Mouse (Mus musculus) neutrophil, adult 83 days (primary cell): ENCODE measurements around the gene Vmn1r45. TPM values are rescaled to one million over a fixed set of nuclear protein-coding genes. Genes with fewer than 3 reads are reported as not detected.

Experiments
- total RNA-seq, 2 experiments: library from RNA; stranded (reverse); gene quantifications; one replicate each; pipeline ENCODE4 v1.2.4; 2023

Gene Vmn1r45
- not detected for total RNA-seq

DNA sequence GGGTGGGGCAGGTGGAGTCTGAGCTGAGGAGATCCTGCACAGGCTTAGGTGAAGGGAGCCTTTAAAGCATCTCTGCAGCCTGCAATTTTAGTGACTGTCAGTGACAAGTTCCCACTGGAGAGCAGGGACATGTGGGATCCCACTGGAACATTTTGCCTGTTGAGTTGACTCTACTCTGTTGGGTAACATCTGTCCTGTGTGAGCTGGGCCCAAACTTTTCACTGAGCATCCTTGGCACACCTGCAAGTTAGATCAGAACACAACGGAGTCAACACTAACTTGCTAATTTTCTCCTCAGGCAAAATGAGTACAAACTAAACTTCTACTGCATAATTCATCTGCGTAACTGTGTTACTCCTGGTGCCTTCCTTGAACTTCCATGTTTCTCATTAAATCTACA is at the start of gene Vmn1r45:
Gene Vmn1r45 (minus strand): TSS at position 101 of the 400 bp plus-strand sequence.

DNA sequence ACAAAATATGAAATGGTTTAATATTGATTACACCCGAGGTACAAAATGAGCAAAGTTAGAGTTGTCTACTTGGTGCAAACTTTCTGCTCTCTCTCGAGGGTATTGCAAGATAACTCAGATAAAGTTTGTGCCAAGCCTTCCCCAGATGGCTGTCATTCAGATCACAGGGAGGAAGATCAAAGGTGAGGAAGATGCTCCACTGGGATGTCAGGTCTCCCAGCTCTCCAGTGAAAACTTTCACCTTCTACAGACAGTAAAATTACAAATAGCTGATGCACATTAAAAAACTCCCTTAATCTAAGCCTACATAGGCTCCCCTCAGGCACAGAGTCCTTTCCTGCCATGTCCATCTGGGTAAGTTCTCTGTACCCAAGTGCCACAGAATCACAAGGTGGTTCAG is 28.6 kb upstream of the Vmn1r45 start, which contains the start of gene Vmn1r46:
Gene Vmn1r46 (plus strand): TSS at position 301 of the 400 bp plus-strand sequence.

DNA sequence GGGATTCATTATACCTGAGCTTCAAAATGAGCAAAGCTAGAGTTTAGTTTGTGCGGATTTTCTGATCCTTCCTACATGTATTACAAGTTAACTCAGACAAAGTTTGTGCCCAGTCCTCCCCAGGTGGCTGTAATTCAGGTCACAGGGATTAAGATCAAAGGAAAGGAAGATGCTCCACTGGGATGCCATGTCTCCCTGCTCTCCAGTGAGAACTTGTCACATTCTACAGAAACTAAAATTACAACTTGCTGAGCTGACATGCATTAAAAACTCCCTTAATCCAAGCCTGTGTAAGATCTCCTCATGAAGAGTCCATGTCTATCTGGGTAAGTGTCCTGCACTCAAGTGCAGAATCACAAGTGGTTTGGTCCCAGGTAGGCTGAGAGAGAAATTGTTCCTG is 57.0 kb downstream of the Vmn1r45 start, which contains the start of gene Vmn1r44:
Gene Vmn1r44 (plus strand): TSS at position 301 of the 400 bp plus-strand sequence.

Other genes with a start within 250 kb of the Vmn1r45 start
- gene Vmn1r40, start 233.1 kb downstream of the Vmn1r45 start, total RNA-seq: not detected
- not detected for gene Vmn1r41, start 199.8 kb downstream of the Vmn1r45 start, total RNA-seq
- gene Vmn1r42, start 64.2 kb downstream of the Vmn1r45 start, total RNA-seq: not detected
- not detected for gene Vmn1r43, start 64.2 kb downstream of the Vmn1r45 start, total RNA-seq
- not detected for gene Vmn1r44, start 56.9 kb downstream of the Vmn1r45 start, total RNA-seq
- not detected for gene Vmn1r46, start 28.7 kb upstream of the Vmn1r45 start, total RNA-seq
- gene Vmn1r47, start 75.5 kb upstream of the Vmn1r45 start, total RNA-seq: not detected
- gene Vmn1r48, start 96.2 kb upstream of the Vmn1r45 start, total RNA-seq: not detected
- not detected for gene Vmn1r49, start 137.9 kb upstream of the Vmn1r45 start, total RNA-seq
- gene Vmn1r50, start 160.8 kb upstream of the Vmn1r45 start, total RNA-seq: not detected
- gene Vmn1r51, start 182.0 kb upstream of the Vmn1r45 start, total RNA-seq: not detected
- not detected for gene Vmn1r52, start 234.2 kb upstream of the Vmn1r45 start, total RNA-seq